Mouse (Mus musculus): ENCODE results near the gene Ikzf1. TPM values are rescaled to one million over a fixed set of nuclear protein-coding genes. Genes with fewer than 3 reads are reported as not detected.

Ikzf1 gene
- polyA plus RNA-seq (2014; fragmentation: Illumina TruSeq; extraction: RNeasy Lipid Tissue Mini Kit (QIAGEN cat#74804); ENCODE audit: low read depth, low replicate concordance) = 1.1 TPM

DNA sequence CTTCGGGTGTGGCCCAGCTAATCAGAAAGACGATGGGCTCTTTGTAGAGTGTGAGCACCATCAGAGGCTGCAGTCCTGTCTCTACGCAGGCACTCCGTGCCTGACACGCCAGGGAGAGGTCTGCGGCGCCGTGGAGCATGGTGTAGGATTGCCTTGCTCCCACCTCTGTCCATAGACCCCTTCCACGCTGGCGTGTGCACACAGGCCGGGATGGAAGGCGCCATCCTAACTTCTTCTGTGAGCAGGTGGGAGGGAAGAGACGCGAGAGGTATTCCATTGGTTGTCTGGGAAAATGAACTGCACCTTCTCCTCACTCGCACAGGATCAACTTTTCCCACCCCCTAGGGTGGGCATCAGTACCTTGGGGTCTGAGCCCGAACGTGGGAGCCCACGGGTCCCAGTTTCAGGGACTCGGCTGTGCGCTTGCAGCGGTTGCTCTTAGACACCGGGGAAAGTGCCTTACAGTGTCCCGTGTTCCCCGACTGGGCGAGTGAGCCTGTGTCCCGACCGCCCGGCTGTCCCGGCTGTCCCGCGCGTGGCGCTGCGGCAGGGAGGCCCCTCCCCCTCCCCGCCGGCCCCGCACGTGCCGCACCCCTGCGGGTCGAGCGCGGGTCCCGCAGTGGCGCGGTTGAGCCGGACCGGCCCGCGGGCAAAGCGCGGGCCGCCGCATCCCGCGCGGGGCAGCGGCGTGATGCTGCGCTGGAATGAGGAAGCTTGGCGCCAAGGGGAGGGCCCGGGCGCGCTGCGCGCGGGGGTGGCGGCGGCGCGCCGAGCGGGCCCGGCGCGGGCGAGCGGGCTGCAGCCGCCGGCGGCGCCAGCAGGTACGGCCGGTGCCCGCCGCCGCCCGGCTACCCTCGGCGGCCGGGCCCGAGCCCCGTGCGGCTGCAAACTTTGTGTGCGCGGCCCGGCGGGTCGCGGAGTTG lies at the start of gene Ikzf1:
TSS of gene Ikzf1 (plus strand) at position 74 of the 923 bp plus-strand sequence.

DNA sequence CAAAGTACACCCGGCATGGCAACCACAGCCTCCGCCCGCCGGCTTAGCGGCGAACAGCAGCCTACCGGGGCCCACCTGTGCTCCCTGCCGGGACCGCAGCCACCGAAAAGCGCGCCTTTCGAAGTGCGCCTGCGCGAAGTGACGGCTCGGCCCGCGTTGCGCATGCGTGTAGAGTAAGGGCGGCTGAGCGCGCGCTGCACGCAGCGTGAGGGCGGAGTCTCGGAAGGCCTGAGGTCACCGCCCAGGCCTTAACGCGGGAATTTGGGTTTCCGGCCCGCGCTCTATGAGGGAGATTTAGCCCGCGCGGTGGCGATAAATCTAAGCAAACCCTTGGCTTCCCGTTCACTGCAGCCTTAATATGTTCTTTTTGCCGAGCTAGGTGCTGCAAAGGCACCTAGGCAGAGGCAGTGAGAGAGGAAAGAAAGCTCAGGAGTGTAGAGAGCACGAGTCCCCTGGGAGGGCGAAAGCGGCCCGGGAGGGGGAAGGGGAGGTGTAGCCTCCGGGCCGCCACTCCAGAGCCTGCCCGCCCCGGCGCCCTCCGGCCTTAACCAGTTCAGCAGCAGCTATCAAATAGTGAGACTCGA lies 124.1 kb downstream of the Ikzf1 start, which contains the start of gene Fignl1:
TSS of gene Fignl1 (minus strand) at position 143 of the 584 bp plus-strand sequence.

Other genes with a start within 250 kb of the Ikzf1 start
- 0.65 TPM for gene Spata48, start 222.9 kb upstream of the Ikzf1 start, polyA plus RNA-seq (2014; fragmentation: Illumina TruSeq; extraction: RNeasy Lipid Tissue Mini Kit (QIAGEN cat#74804); ENCODE audit: low read depth, low replicate concordance)
- 2.1 TPM for gene Zpbp, start 222.6 kb upstream of the Ikzf1 start, polyA plus RNA-seq (2014; fragmentation: Illumina TruSeq; extraction: RNeasy Lipid Tissue Mini Kit (QIAGEN cat#74804); ENCODE audit: low read depth, low replicate concordance)
- gene 4930512M02Rik, start 57.2 kb upstream of the Ikzf1 start, polyA plus RNA-seq (2014; fragmentation: Illumina TruSeq; extraction: RNeasy Lipid Tissue Mini Kit (QIAGEN cat#74804); ENCODE audit: low read depth, low replicate concordance) = not detected
- 0.81 TPM for gene Fignl1, start 124.0 kb downstream of the Ikzf1 start, polyA plus RNA-seq (2014; fragmentation: Illumina TruSeq; extraction: RNeasy Lipid Tissue Mini Kit (QIAGEN cat#74804); ENCODE audit: low read depth, low replicate concordance)
- 341 TPM for gene Ddc, start 213.1 kb downstream of the Ikzf1 start, polyA plus RNA-seq (2014; fragmentation: Illumina TruSeq; extraction: RNeasy Lipid Tissue Mini Kit (QIAGEN cat#74804); ENCODE audit: low read depth, low replicate concordance)